Mouse (Mus musculus) kidney, embryonic 14.5 days (tissue): ENCODE measurements around the gene Mdfic. TPM values are rescaled to one million over a fixed set of nuclear protein-coding genes. Genes with fewer than 3 reads are reported as not detected.

Source experiments
- ATAC-seq: fragments of 200-750 bp; cut with Nextera tagmentation; 2 replicates; pipeline ENCODE4 v1.8.0; 2017; ENCODE audit warnings: moderate number of reproducible peaks, mild to moderate bottlenecking, moderate TSS enrichment, moderate library complexity; ENCODE audit not compliant: low FRiP score, low TSS enrichment
- H3K27ac ChIP-seq: fragments of 300-500 bp; sonication (generic); 2 replicates; pipeline ENCODE4 v1.5.1; 2014; ENCODE audit warnings: low read depth, mild to moderate bottlenecking, low read length, moderate library complexity, mixed read lengths
- H3K27me3 ChIP-seq: fragments of 300-500 bp; sonication (generic); 2 replicates; pipeline ENCODE4 v1.6.1; 2014; ENCODE audit warnings: mild to moderate bottlenecking, low read length; ENCODE audit not compliant: control insufficient read depth, insufficient read depth
- H3K36me3 ChIP-seq: fragments of 300-500 bp; sonication (generic); 2 replicates; pipeline ENCODE4 v1.6.1; 2014; ENCODE audit warnings: low read length, mixed read lengths; ENCODE audit not compliant: control insufficient read depth, insufficient read depth
- H3K4me1 ChIP-seq: fragments of 300-500 bp; sonication (generic); 2 replicates; pipeline ENCODE4 v1.6.1; 2014; ENCODE audit warnings: low read length, mixed read lengths; ENCODE audit not compliant: control insufficient read depth, insufficient read depth
- H3K4me2 ChIP-seq: fragments of 300-500 bp; sonication (generic); replicated peaks from 2 replicates; pipeline ENCODE4 v1.6.1; 2014; ENCODE audit warnings: low read depth, mild to moderate bottlenecking, low read length
- H3K4me3 ChIP-seq: fragments of 300-500 bp; sonication (generic); 2 replicates; pipeline ENCODE4 v1.5.1; 2014; ENCODE audit warnings: mild to moderate bottlenecking, low read length
- H3K9ac ChIP-seq: fragments of 300-500 bp; sonication (generic); 2 replicates; pipeline ENCODE4 v1.6.1; 2014; ENCODE audit warnings: low read depth, mild to moderate bottlenecking, low read length, moderate library complexity
- H3K9me3 ChIP-seq: fragments of 300-500 bp; sonication (generic); 2 replicates; pipeline ENCODE4 v1.6.1; 2016; ENCODE audit warnings: low read length; ENCODE audit not compliant: control insufficient read depth
- WGBS: fragments of 180-500 bp; shearing (Covaris S2); extraction: QIAGEN DNeasy Blood & Tissue Kit; methylation state at CpG from one replicate; pipeline ENCODE4 v1.1.7; 2014; 5-methylcytosine and 5-hydroxymethylcytosine counted together
- polyA plus RNA-seq: library from polyadenylated mRNA; unstranded; fragments of >200 nt; fragmentation: Nextera tagmentation; extraction: Ambion mirVana; gene quantifications from 2 replicates; pipeline ENCODE4 v1.2.1, GENCODE M21; 2014

Gene Mdfic
- polyA plus RNA-seq, 1 experiment from 2014 or later = 7.2 TPM

DNA sequence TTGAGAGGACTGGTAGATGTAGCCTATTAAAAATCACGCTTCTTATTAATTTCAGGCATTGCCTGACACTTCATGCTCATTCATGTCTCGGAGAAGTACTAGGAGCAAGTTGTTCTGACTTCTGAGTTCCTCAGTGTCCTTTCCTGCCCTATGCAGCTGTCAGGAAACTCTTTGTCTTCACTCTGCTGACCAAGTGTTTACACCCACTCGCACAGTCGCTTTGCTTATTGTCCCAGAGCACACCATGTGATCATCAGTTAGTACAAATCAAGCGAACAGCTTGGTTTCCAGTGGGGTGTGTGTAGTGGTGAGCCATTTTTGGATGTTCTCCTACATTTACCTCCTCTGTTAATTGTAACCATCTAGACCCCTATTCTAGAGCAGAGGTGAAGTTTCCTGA is 25.4 kb downstream of the Mdfic start:
- H3K27me3 ChIP-seq = no peaks in the 10 kb centered on the region
- WGBS = 74% methylated on average over 5 of the region's 5 CpGs
- ATAC-seq = no peak

DNA sequence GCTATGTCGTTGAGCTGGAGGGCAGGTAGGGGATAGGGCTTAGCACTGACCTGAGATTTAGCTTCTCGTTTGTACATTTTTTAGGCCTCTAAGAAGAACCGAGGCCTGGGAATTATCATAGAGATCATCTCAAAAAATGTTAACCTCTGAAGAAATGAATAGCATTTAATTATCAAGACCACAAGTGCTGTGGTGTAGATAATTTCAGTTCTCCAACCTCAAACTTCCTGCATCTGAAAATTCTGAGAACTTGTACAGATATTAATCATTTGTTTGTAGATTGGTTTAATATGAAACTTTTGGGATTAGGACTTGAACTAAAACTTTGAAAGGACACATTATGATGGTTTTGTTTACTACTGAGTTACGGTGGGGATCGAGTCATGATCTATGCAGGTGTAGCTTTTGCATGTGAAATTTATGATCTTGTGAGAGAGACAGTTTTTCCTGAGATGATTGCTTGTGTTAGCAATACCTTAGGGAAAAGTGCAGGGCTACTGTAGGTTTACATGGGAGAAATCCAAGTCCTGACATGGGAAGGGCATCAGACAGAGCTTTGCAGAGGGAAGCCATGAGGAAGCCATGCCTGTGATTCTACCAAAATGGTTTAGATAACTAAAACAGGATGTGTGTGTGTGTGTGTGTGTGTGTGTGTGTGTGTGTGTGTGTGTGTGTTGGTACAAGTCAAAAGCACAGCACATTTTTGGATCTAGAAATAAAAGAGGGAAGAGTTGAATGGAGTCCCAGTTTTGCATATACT is 27.1 kb downstream of the Mdfic start:
- H3K4me1 ChIP-seq = no peaks in the 10 kb centered on the region
- 94% methylated on average over 5 of the region's 5 CpGs for WGBS
- no peak overlapping the region for H3K9ac ChIP-seq
- no peak overlapping the region for H3K4me2 ChIP-seq
- no peak overlapping the region for H3K27ac ChIP-seq
- H3K9me3 ChIP-seq = no peaks in the 10 kb centered on the region
- no peak overlapping the region for H3K4me3 ChIP-seq
- H3K27me3 ChIP-seq = no peaks in the 10 kb centered on the region
- H3K36me3 ChIP-seq = no peaks in the 10 kb centered on the region
- no peak for ATAC-seq

More for the DNA sequence above, 25.4 kb downstream of the Mdfic start:
- no peak overlapping the region for H3K9ac ChIP-seq
- H3K36me3 ChIP-seq = no peaks in the 10 kb centered on the region; the same call in 1 of the 2 replicates
- H3K4me1 ChIP-seq = no peaks in the 10 kb centered on the region
- H3K4me2 ChIP-seq = no peak overlapping the region
- H3K4me3 ChIP-seq = no peak overlapping the region
- H3K27ac ChIP-seq = no peak overlapping the region
- H3K9me3 ChIP-seq = no peaks in the 10 kb centered on the region

DNA sequence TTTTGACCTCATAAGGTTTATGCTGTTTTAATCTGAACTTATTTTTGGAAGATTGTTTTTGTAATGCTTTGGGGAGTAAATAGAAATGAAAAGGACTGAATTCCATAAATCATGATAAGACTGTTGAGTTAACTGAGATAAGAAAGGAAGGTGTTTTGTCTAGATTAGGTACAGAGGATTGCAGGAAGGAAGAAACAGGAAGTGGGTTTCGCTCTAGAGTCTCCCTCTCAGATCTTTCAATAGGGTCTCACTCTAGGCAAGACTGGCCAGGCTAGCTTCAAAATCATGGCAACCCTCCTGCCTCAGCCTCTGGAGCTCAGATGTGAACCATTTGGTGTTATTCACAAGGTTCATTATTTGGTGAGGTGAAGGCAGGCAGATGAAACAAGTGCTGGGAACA is 27.8 kb downstream of the Mdfic start:
- no peak overlapping the region for H3K9ac ChIP-seq
- no peak overlapping the region for H3K4me2 ChIP-seq
- 95% methylated on average over 1 of the region's 1 CpGs for WGBS
- H3K4me3 ChIP-seq = no peak overlapping the region
- H3K27me3 ChIP-seq = no peaks in the 10 kb centered on the region
- H3K9me3 ChIP-seq = no peaks in the 10 kb centered on the region
- H3K36me3 ChIP-seq = no peaks in the 10 kb centered on the region
- no peak overlapping the region for H3K27ac ChIP-seq
- ATAC-seq = no peak
- H3K4me1 ChIP-seq = no peaks in the 10 kb centered on the region

DNA sequence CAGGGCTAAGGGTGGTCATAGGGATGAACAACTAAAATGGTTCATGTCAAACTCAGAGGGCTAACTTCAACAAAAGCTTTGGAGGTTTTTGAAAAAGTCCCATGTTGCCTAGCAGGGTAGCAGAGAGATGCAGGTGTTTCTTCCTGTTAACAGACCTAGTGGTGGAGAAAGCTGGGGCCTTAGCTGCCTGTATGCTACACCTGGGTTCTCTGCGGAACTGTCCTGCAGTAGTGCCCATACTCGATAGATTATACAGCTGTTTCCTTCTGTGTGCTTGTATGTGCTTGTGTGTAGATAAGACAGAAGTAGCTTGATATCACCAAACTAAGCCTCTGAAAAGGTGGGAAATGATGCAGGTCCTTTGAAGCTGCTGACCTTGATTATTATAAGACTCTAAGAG is 28.5 kb downstream of the Mdfic start:
- Histone ChIP-seq H3K27me3 (no peaks in the 10 kb centered on the region), H3K4me3 (no peak overlapping the region), H3K27ac (no peak overlapping the region), H3K4me1 (no peaks in the 10 kb centered on the region), H3K9me3 (no peaks in the 10 kb centered on the region), H3K4me2 (no peak overlapping the region), H3K9ac (no peak overlapping the region), H3K36me3 (no peaks in the 10 kb centered on the region)
- ATAC-seq = no peak
- whole genome bisulfite sequencing = 97% methylated on average over 2 of the region's 2 CpGs

DNA sequence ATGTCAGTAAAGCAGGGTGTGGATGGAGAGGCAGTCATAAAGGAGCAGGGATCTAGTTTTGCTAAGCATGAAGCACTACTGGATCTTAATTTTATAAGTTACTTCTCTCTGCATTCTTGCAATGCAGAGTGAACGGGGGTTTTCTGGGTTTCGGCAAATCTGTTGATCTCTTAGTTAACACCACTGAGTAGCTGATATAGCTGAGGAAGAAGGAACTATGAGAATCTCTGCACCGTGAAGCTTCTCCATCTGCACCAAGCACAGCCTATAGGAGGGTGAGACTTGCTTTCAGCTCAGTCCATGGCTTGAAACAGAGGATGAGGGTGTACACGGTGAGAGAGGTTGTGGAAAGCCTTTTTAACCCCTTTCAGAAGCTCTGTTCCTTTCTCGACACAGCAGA is 29.6 kb downstream of the Mdfic start:
- Histone ChIP-seq H3K36me3 (no peaks in the 10 kb centered on the region), H3K27me3 (no peaks in the 10 kb centered on the region), H3K4me3 (no peak overlapping the region), H3K4me1 (no peaks in the 10 kb centered on the region), H3K27ac (no peak overlapping the region), H3K9me3 (no peaks in the 10 kb centered on the region), H3K4me2 (no peak overlapping the region), H3K9ac (no peak overlapping the region)
- 87% methylated on average over 5 of the region's 5 CpGs for WGBS
- ATAC-seq = no peak

DNA sequence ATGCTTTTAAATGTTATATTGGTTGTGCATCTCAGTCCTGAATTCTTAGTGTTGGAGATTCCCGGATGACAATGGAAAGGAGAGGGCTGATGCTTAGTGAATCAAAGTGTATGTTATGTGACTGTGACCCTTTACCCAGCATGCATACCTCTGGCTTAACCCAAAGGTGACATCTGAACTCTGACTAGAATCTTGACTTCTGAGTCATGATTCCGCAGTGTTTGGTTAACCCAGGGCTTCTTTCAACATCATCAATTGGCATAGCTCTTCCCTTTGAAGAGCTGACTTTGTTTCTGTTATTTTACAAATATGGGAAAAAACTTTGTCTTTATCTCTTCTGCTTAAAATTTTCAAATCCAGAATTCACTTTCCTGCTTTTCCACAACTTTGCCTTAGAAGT is 30.9 kb downstream of the Mdfic start:
- Histone ChIP-seq H3K9me3 (no peaks in the 10 kb centered on the region), H3K9ac (no peak overlapping the region), H3K36me3 (no peaks in the 10 kb centered on the region), H3K4me1 (no peaks in the 10 kb centered on the region), H3K27ac (no peak overlapping the region), H3K4me3 (no peak overlapping the region), H3K27me3 (no peaks in the 10 kb centered on the region), H3K4me2 (no peak overlapping the region)
- 90% methylated on average over 2 of the region's 2 CpGs for WGBS
- no peak for ATAC-seq

DNA sequence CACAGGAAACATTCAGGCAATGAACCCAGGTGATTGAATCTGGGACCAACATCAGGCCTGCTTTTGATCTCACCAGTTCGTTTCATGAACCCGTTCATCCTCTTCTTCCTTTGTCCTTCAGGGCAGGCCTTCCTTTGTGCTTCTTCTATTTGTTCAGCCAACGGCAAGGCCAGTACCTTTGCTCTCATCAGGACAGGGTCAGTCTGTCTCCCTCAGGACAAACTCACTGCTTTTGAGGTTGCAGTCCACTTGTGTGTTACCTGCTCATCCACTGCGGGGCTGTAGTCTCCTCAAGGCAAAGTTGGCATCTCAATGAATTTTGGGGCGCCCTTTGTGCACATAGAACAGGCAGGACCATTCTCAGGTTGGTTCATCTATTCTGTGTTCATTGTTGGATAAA is 31.7 kb downstream of the Mdfic start:
- no peak for ATAC-seq

DNA sequence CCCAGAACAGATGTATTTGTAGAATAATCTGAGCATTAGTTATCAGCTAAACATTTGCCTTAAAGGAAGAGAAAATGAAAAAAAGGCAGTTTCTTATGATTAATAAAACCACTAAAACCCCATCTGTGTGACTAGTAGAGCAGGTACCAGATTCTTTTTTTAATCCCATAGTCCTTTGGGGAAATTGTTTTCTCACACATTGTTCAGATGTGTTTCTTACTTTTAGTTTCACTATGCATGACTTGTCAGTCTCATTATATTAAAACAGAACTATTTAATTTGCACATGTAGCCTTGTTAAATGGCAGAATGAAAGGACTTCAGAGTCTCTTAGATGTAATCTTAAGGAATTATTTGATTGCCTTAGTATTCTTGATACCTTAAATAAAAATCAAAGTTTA is 32.7 kb downstream of the Mdfic start:
- Histone ChIP-seq H3K4me1 (no peaks in the 10 kb centered on the region), H3K27me3 (no peaks in the 10 kb centered on the region), H3K36me3 (no peaks in the 10 kb centered on the region), H3K9me3 (no peaks in the 10 kb centered on the region), H3K27ac (no peak overlapping the region), H3K4me2 (no peak overlapping the region), H3K4me3 (no peak overlapping the region), H3K9ac (no peak overlapping the region)
- no peak for ATAC-seq

More for the DNA sequence above, 31.7 kb downstream of the Mdfic start:
- no peak overlapping the region for H3K4me2 ChIP-seq
- H3K27ac ChIP-seq = no peak overlapping the region
- H3K4me1 ChIP-seq = no peaks in the 10 kb centered on the region
- H3K9me3 ChIP-seq = no peaks in the 10 kb centered on the region
- H3K9ac ChIP-seq = no peak overlapping the region
- H3K4me3 ChIP-seq = no peak overlapping the region
- H3K36me3 ChIP-seq = no peaks in the 10 kb centered on the region
- H3K27me3 ChIP-seq = no peaks in the 10 kb centered on the region
- 95% methylated on average over 5 of the region's 5 CpGs for WGBS

DNA sequence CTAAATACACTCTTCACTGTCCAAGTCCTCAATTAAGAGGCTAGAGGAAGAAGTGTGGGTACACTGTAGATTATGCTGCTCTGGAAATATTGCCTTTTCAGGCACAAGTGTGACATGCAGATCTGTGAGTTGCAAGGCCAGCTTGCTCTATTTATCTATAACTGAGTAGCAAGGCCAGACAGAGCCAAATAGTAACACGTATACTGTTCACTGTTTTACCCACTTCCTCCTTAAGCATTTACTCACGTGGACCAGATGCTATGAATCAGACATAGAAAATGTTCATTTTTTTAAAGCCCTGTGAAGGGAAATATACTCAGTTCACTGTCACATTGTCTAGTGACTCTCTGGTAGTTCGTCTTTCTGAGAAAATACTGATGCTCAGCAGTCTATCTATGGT is 37.9 kb downstream of the Mdfic start:
- H3K27me3 ChIP-seq = no peaks in the 10 kb centered on the region
- no peak overlapping the region for H3K27ac ChIP-seq
- H3K9ac ChIP-seq = no peak overlapping the region
- H3K4me2 ChIP-seq = no peak overlapping the region
- 40% methylated on average over 3 of the region's 3 CpGs for WGBS
- H3K4me1 ChIP-seq = 0 out of 2 replicates have a peak, but pooled peaks cover 6% of the 10 kb centered on the region
- H3K4me3 ChIP-seq = no peak overlapping the region
- no peaks in the 10 kb centered on the region for H3K36me3 ChIP-seq
- no peaks in the 10 kb centered on the region for H3K9me3 ChIP-seq
- no peak for ATAC-seq
